Mouse (Mus musculus) neural tube, embryonic 14.5 days (tissue): Measurements from ENCODE around the gene Zdhhc17. TPM values are rescaled to one million over a fixed set of nuclear protein-coding genes. Genes with fewer than 3 reads are reported as not detected.

ENCODE experiments used
- ATAC-seq: fragments of 200-750 bp; cut with Nextera tagmentation; 2 replicates; pipeline ENCODE4 v1.8.0; 2017; ENCODE audit warnings: low read depth, mild to moderate bottlenecking, moderate TSS enrichment, moderate library complexity
- H3K27ac ChIP-seq: fragments of 300-500 bp; sonication (generic); 2 replicates; pipeline ENCODE4 v1.5.1; 2014; ENCODE audit warnings: low read depth, mild to moderate bottlenecking, control low read depth, low read length, moderate library complexity, mixed read lengths
- H3K27me3 ChIP-seq: fragments of 300-500 bp; sonication (generic); 2 replicates; pipeline ENCODE4 v1.6.1; 2014; ENCODE audit warnings: low read length; ENCODE audit not compliant: control insufficient read depth, insufficient read depth
- H3K36me3 ChIP-seq: fragments of 300-500 bp; sonication (generic); 2 replicates; pipeline ENCODE4 v1.6.1; 2014; ENCODE audit warnings: low read length, mixed read lengths; ENCODE audit not compliant: control insufficient read depth, insufficient read depth
- H3K4me1 ChIP-seq: fragments of 300-500 bp; sonication (generic); 2 replicates; pipeline ENCODE4 v1.6.1; 2014; ENCODE audit warnings: low read length; ENCODE audit not compliant: control insufficient read depth, insufficient read depth
- H3K4me2 ChIP-seq: fragments of 300-500 bp; sonication (generic); 2 replicates; pipeline ENCODE4 v1.6.1; 2014; ENCODE audit warnings: mild to moderate bottlenecking, low read depth, low read length, control low read depth
- H3K4me3 ChIP-seq: fragments of 300-500 bp; sonication (generic); 2 replicates; pipeline ENCODE4 v1.5.1; 2014; ENCODE audit warnings: low read depth, low read length, control low read depth, mixed read lengths
- H3K9ac ChIP-seq: fragments of 300-500 bp; sonication (generic); replicated peaks from 2 replicates; pipeline ENCODE4 v1.6.1; 2014; ENCODE audit warnings: low read depth, mild to moderate bottlenecking, control low read depth, low read length, mixed read lengths
- H3K9me3 ChIP-seq: fragments of 300-500 bp; sonication (generic); 2 replicates; pipeline ENCODE4 v1.6.1; 2016; ENCODE audit warnings: low read length; ENCODE audit not compliant: control insufficient read depth
- WGBS: fragments of 180-500 bp; shearing (Covaris S2); extraction: QIAGEN DNeasy Blood & Tissue Kit; methylation state at CpG from one replicate; pipeline ENCODE4 v1.1.7; 2014; 5-methylcytosine and 5-hydroxymethylcytosine counted together
- polyA plus RNA-seq: library from polyadenylated mRNA; unstranded; fragments of >200 nt; fragmentation: Nextera tagmentation; extraction: Ambion mirVana; gene quantifications from 2 replicates; pipeline ENCODE4 v1.2.1, GENCODE M21; 2014

Gene Zdhhc17
- 74.1 and 90.4 TPM in 2 replicates for polyA plus RNA-seq

DNA sequence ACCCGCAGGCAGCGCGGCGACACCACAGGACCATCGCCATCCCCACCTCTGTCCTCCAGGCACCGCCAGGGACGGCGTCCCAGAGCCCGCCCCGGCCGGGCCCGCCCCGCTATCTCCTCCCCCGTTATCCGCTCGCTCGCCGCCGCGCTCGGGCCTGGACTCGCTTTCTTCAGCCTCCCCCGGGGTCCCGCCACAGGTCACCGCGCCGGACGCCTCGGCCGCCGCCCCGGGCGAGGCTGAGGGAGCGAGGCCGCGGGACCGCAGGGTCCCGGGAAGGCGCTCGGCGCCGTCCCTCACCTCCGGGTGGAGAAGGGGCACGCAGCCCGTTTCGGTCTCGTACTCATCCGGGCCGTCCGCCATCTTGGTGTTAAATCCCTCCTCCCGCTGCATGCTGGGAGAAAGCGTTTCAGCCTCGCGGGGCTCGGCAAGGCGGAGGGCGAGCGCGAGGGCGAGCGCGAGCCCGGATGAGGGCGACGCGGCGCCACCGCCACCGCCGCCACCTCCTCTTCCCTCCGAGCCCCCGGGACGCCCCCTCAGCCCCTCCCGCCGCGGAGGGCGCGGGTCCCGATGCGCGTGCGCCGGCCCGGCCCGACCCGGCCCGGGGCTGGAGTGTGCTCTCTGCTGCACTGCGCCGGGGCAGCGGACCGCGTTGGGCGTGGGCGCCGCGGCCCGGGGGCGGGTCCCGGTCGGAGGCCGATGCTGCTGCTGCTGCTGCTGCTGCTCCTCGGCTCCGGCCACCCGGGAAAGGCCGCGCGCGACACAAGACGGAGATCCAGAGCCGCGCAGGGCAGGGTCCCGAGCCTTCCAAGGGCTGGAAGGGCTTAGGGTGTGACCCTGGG, at the start of gene Zdhhc17:
TSS of gene Zdhhc17 (minus strand) at position 500 of the 839 bp plus-strand sequence.
- H3K9ac ChIP-seq, result peak within 1 kb of the TSS; percentile 100
- peaks cover 25% of the 10 kb centered on the region for H3K4me1 ChIP-seq
- peak within 1 kb of the TSS; percentile 91 for H3K4me3 ChIP-seq
- H3K36me3 ChIP-seq, result no peaks in the 10 kb centered on the region
- WGBS, result under 1% methylated on average over 77 of the region's 112 CpGs
- H3K27ac ChIP-seq, result peak within 1 kb of the TSS; percentile 100
- no peaks in the 10 kb centered on the region for H3K9me3 ChIP-seq
- peak within 1 kb of the TSS; percentile 96 for H3K4me2 ChIP-seq
- ATAC-seq, result peak; percentile 93
- H3K27me3 ChIP-seq, result no peaks in the 10 kb centered on the region

DNA sequence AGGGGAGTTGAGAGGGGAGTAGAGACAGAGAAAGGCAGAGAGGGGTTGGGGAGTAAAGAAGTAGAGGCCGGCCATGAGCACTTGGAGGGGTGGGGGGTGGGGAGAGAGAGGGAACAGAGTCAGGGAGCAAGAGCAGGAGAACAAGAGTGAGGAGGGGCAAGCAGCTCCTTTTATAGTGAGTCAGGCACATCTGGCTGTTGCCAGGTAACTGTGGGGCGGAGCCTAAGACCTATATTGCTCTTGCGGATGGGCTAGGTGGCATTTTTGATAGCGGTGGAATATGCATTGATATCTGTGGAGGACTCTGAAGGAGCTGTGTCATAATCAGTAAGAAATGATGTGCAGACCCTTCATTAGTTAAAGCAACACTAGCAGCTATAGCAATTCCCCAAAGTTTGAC, 45.8 kb upstream of the Zdhhc17 start:
- 43% methylated on average over 4 of the region's 4 CpGs for WGBS
- H3K4me1 ChIP-seq, result no peaks in the 10 kb centered on the region
- no peak overlapping the region for H3K4me3 ChIP-seq
- H3K36me3 ChIP-seq, result no peaks in the 10 kb centered on the region
- H3K27ac ChIP-seq, result no peak overlapping the region
- no peak for ATAC-seq
- H3K9me3 ChIP-seq, result no peaks in the 10 kb centered on the region
- no peak overlapping the region for H3K4me2 ChIP-seq
- H3K9ac ChIP-seq, result no peak overlapping the region
- no peaks in the 10 kb centered on the region for H3K27me3 ChIP-seq

GRCm38 (mm10) chr10:111051606-111052005, 41.7 kb upstream of the Zdhhc17 start:
- no peak overlapping the region for H3K27ac ChIP-seq

DNA sequence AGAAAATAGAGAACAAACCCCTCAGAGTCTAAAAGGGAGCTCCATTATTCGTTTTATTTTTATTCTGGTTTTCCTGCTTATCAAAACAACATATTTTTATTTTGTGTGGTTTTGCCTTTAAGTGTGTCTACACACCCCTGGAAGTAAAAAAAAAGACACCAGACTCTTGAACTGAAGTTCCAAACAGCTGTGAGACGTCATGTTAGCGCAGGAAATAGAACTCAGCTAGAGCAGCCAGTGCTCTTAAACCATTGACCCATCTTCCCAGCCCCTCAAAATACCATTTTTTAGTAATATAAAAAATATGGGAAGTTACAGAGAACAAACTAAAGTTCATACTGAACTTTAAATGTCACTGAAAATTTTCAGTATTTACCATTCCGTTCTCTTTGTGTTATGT, 40.6 kb upstream of the Zdhhc17 start:
- no peaks in the 10 kb centered on the region for H3K9me3 ChIP-seq
- no peak overlapping the region for H3K4me3 ChIP-seq
- H3K27ac ChIP-seq, result no peak overlapping the region
- H3K4me1 ChIP-seq, result no peaks in the 10 kb centered on the region
- 84% methylated on average over 4 of the region's 4 CpGs for WGBS
- no peak for ATAC-seq
- H3K4me2 ChIP-seq, result no peak overlapping the region
- no peaks in the 10 kb centered on the region for H3K36me3 ChIP-seq
- no peaks in the 10 kb centered on the region for H3K27me3 ChIP-seq
- no peak overlapping the region for H3K9ac ChIP-seq

More at GRCm38 (mm10) chr10:111051606-111052005, 41.7 kb upstream of the Zdhhc17 start:
- no peaks in the 10 kb centered on the region for H3K36me3 ChIP-seq
- no peak overlapping the region for H3K9ac ChIP-seq
- 93% methylated on average over 3 of the region's 3 CpGs for WGBS
- no peaks in the 10 kb centered on the region for H3K27me3 ChIP-seq
- no peak overlapping the region for H3K4me2 ChIP-seq
- ATAC-seq, result no peak
- no peaks in the 10 kb centered on the region for H3K4me1 ChIP-seq
- no peaks in the 10 kb centered on the region for H3K9me3 ChIP-seq
- no peak overlapping the region for H3K4me3 ChIP-seq

DNA sequence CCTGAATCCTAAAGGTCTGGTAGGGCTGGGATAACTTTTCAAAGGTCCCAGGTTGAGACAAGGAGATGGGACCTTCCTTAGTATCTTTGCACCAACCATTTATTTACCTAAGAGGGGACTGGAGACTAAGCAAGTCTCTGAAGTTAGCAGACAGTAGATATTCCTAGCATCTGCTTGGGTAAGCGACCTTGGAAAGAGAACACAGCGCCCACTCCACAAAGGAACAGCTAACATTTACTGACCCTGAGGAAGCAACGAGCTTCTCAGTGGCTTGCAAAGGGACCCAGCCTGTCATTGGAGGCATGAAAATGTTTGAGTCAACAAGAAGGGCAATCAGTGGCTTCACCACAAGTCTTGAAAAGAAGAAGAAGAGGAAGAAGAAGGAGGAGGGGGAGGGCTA, 40.1 kb upstream of the Zdhhc17 start:
- H3K9me3 ChIP-seq, result no peaks in the 10 kb centered on the region
- H3K4me3 ChIP-seq, result no peak overlapping the region
- ATAC-seq, result no peak
- WGBS, result 83% methylated on average over 3 of the region's 3 CpGs
- H3K4me1 ChIP-seq, result no peaks in the 10 kb centered on the region
- no peak overlapping the region for H3K4me2 ChIP-seq
- H3K9ac ChIP-seq, result no peak overlapping the region
- no peaks in the 10 kb centered on the region for H3K27me3 ChIP-seq
- no peak overlapping the region for H3K27ac ChIP-seq
- H3K36me3 ChIP-seq, result no peaks in the 10 kb centered on the region

DNA sequence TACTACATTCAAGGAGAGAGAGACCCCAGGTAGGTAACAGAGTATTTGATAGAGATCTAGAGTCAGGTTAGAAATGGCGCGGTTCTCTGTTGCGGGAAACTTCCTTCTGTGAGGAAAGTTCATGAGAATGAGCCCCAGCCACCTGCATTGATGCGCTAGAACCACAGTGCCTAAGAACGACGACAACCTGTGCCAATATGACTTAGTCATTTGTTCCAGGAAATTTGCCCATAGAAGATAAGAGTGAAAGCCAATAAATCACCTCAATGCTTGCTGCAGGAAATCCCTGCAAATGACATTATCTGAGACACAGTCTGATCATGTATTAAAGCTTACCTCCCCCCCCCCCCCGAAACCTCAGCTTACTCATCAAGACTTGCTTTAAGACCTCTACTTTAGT, 38.0 kb upstream of the Zdhhc17 start:
- Histone ChIP-seq H3K36me3 (no peaks in the 10 kb centered on the region), H3K27ac (no peak overlapping the region), H3K4me2 (no peak overlapping the region), H3K27me3 (no peaks in the 10 kb centered on the region), H3K4me1 (no peaks in the 10 kb centered on the region), H3K9me3 (0 out of 2 replicates have a peak, but pooled peaks cover 3% of the 10 kb centered on the region), H3K9ac (no peak overlapping the region), H3K4me3 (no peak overlapping the region)
- no peak for ATAC-seq
- WGBS, result 86% methylated on average over 7 of the region's 7 CpGs

DNA sequence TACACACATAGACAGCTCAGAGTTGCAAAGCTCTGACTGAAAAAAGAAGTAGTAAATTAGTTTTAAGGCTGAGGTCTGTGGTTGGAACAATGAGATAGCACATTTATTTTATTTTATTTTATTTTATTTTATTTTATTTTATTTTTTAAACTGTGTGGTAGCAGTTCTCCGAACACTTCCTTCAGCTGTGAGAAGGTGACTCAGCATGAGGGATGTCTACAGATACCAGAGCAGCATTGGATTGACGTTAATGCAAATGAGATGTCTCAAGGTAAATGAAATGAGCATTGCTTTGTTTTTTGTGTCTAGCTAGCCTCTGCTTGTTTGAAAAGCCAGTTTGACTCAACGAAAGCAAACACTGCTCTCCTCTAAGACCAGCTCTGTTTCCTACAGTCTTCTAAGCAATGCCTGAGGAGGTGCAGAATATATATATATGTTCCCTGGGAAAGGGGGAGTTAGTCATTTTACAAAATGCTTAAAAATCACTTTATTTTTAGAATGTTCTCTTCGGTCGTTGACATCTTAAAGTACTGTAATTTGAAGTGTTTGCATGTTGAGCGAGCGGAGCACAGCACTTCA, 30.2 kb upstream of the Zdhhc17 start:
- no peak overlapping the region for H3K27ac ChIP-seq
- ATAC-seq, result no peak
- no peaks in the 10 kb centered on the region for H3K4me1 ChIP-seq
- H3K27me3 ChIP-seq, result no peaks in the 10 kb centered on the region
- no peak overlapping the region for H3K4me2 ChIP-seq
- WGBS, result 70% methylated on average over 7 of the region's 7 CpGs
- no peaks in the 10 kb centered on the region for H3K36me3 ChIP-seq
- H3K9ac ChIP-seq, result no peak overlapping the region
- H3K9me3 ChIP-seq, result 0 out of 2 replicates have a peak, but pooled peaks cover 3% of the 10 kb centered on the region
- H3K4me3 ChIP-seq, result no peak overlapping the region

GRCm38 (mm10) chr10:111036851-111037250, 26.9 kb upstream of the Zdhhc17 start:
- 81% methylated on average over 1 of the region's 1 CpGs for WGBS
- Histone ChIP-seq H3K9ac (no peak overlapping the region), H3K36me3 (no peaks in the 10 kb centered on the region), H3K4me3 (no peak overlapping the region), H3K4me2 (no peak overlapping the region), H3K27ac (no peak overlapping the region), H3K4me1 (no peaks in the 10 kb centered on the region), H3K9me3 (no peaks in the 10 kb centered on the region), H3K27me3 (no peaks in the 10 kb centered on the region)
- no peak for ATAC-seq

DNA sequence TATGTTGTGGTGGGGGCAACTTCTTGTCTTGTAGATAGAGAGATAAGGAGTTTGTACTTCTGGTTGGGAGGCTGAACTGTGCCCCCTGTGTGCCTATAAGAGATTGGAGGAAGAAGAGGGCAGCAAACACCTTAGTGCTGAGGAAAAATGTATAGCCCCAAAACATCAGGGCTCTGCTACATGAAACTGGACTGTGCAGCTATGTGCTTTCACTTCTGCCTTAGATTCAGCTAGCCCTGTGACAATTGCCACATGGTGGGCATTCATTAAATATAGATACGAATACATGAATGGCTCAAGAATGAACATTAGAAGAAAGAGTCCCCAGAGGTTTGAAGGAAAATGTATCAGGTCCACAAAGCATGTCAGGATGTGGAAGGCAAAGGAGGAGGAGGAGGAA, 25.2 kb upstream of the Zdhhc17 start:
- H3K4me1 ChIP-seq, result no peaks in the 10 kb centered on the region
- ATAC-seq, result no peak
- H3K9me3 ChIP-seq, result no peaks in the 10 kb centered on the region
- H3K4me2 ChIP-seq, result no peak overlapping the region
- WGBS, result 66% methylated on average over 1 of the region's 1 CpGs
- no peaks in the 10 kb centered on the region for H3K36me3 ChIP-seq
- no peak overlapping the region for H3K27ac ChIP-seq
- H3K9ac ChIP-seq, result no peak overlapping the region
- no peaks in the 10 kb centered on the region for H3K27me3 ChIP-seq
- no peak overlapping the region for H3K4me3 ChIP-seq
